Mouse (Mus musculus): ENCODE data around the gene Gbp8.

DNA sequence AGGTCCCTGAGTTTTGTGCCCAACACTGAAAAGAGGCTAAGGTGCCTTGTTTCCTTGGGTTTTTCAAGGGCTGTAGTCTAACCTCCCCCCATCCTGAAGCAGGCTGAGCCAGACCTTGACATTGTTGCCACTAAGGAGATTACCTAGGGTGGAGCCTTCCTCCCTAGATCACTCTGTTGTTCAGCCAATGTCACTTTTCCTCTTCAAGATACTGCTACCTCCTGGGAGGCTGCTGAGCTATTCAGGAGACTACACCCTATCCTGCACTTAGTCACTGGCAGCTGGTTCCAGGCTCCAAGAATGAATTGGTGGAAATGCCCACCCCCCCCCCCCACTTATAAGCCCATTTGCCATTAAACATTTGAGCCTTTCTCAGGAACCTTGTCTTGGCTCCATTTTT lies 7.1 kb upstream of the Gbp8 start:
- TF ChIP-seq CTCF (IDR thresholded peaks at IDR 0.05), result no peak
- 0 out of 2 replicates have a peak, but pooled peaks have one; percentile 48 for TF ChIP-seq EP300 (IDR thresholded peaks at IDR 0.05; ENCODE audit: insufficient read depth, low read depth, low read length)
- 0 out of 2 replicates have a peak, but pooled peaks have one; percentile 14 for TF ChIP-seq POLR2A (IDR thresholded peaks at IDR 0.05; ENCODE audit: insufficient read depth, low read depth, low read length)
